Mouse (Mus musculus) brain, embryonic 14.5 days (tissue): ENCODE measurements at regions not wholly inside any gene's neighbourhood (a gene's known extent, or its start where the extent isn't known, plus 50 kb on each side); places are given as distances from the start of the nearest gene placed in this dataset.

Experiments used
- DNase-seq: peaks from one replicate; pipeline ENCODE4 v3.0.0-alpha.2; 2011; ENCODE audit warnings: low read depth
- CTCF ChIP-seq: fragments of 200-500 bp; IDR thresholded peaks from 2 replicates; pipeline ENCODE4 v1.5.1; 2012; ENCODE audit warnings: inconsistent platforms, mild to moderate bottlenecking, moderate library complexity, borderline replicate concordance; ENCODE audit not compliant: insufficient read depth, insufficient read length; ENCODE audit errors: extremely low read depth
- POLR2A ChIP-seq: fragments of 200-500 bp; IDR thresholded peaks from 2 replicates; pipeline ENCODE4 v1.6.1; 2012; ENCODE audit warnings: mild to moderate bottlenecking, inconsistent platforms, borderline replicate concordance; ENCODE audit not compliant: poor library complexity, insufficient read depth, insufficient read length, severe bottlenecking; ENCODE audit errors: extremely low read depth

- TF ChIP-seq CTCF (no peak), POLR2A (no peak)
- no peak for DNase-seq
Observed at GRCm38 (mm10) chr1:186497333-186497732, 208.5 kb downstream of the Tgfb2 start.

- TF ChIP-seq POLR2A, result no peak
- TF ChIP-seq CTCF, result no peak
- no peak for DNase-seq
Observed at GRCm38 (mm10) chr1:186494411-186494783, 211.4 kb downstream of the Tgfb2 start.

- DNase-seq, result no peak
- TF ChIP-seq CTCF (no peak), POLR2A (no peak)
Observed at GRCm38 (mm10) chr1:186493664-186494410, 212.0 kb downstream of the Tgfb2 start.

- TF ChIP-seq CTCF (no peak), POLR2A (no peak)
- DNase-seq, result peak; percentile 57
Observed at GRCm38 (mm10) chr1:186482177-186482576, 223.6 kb downstream of the Tgfb2 start.

GRCm38 (mm10) chr1:186480019-186480418 is 225.8 kb downstream of the Tgfb2 start:
- TF ChIP-seq CTCF (no peak), POLR2A (no peak)
- no peak for DNase-seq

- no peak for DNase-seq
- no peak for TF ChIP-seq POLR2A
- TF ChIP-seq CTCF, result no peak
Observed at GRCm38 (mm10) chr1:186478428-186479238, 227.2 kb downstream of the Tgfb2 start.

- DNase-seq, result peak; percentile 96
- TF ChIP-seq POLR2A (no peak), CTCF (no peak)
Observed at GRCm38 (mm10) chr1:186474844-186475243, 230.9 kb downstream of the Tgfb2 start.

- DNase-seq, result no peak
- TF ChIP-seq POLR2A, result no peak
- no peak for TF ChIP-seq CTCF
Observed at GRCm38 (mm10) chr1:186474385-186474784, 231.4 kb downstream of the Tgfb2 start.

GRCm38 (mm10) chr1:186472955-186473354 is 232.8 kb downstream of the Tgfb2 start:
- no peak for DNase-seq
- TF ChIP-seq POLR2A (no peak), CTCF (no peak)

- no peak for DNase-seq
- TF ChIP-seq POLR2A (no peak), CTCF (no peak)
Observed at GRCm38 (mm10) chr1:186465526-186465925, 240.3 kb downstream of the Tgfb2 start.

- no peak for TF ChIP-seq POLR2A
- no peak for DNase-seq
Observed at GRCm38 (mm10) chr1:186460742-186461141, 245.0 kb downstream of the Tgfb2 start.
